Mouse (Mus musculus) A20 (cell line): ENCODE results near the gene Cnnm1.

Source experiments
- DNase-seq: peaks from one replicate; pipeline ENCODE4 v3.0.0-alpha.2; 2011; ENCODE audit warnings: low read depth, low spot score

Gene Cnnm1

DNA sequence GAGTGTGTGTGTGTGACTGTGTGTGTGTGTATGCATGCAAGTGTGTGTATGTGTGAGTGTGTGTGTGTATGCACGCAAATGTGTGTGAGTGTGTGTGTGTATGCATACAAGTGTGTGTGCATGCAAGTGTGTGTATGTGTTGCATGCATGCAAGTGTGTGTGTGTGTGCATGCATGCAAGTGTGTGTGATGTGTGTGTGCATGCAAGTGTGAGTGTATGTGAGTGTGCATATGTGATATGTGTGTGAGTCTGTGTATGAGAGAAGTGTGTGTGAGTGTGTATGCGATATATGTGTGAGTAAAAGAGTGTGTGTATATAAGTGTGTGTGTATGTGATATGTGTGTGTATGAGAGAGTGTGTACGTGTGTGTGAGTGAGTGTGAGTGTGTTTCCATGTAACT lies 95.1 kb downstream of the Cnnm1 start:
- no peak for DNase-seq

DNA sequence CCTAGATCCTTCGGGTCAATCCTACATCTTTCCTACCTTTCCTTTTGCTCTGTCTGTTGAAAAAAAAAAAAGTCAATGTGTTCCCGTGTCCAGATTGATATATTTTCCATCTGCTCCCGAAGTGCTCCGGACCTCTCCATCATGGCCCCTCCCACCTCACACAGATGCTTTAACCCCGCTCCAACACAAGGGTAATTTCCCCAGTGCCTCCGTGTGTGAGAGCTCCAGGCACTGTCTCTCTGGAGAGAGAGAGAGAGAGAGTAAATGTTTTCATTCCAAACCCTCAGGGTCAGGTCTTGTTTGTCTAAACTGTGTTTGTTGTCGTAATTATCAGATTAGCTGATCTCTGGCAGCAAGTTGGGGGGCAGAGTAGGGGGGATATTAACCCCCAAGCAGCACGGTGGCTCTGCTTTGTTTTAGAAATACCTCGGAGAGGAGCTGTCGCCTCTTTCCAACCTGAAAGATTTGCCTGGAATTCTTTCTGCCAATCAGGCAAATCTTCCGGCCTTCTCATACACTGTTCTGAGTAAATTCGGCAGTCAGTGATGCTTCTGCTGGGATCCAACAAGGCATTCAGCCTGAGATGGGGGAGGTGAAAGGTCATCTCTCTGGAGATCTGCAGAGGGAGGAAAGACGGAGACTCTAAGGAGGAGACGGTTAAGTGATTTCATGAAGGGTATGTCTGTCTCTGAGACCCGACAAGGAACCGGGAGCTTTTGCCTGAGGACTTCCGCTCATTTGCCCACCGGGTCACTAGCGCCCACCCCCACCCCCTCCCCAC lies 106.3 kb downstream of the Cnnm1 start:
- no peak for DNase-seq
